Mouse (Mus musculus): ENCODE data around the gene Kmt5a.

Gene Kmt5a

GRCm38 (mm10) chr5:124439447-124440093 is at the start of gene Kmt5a:
TSS of gene Kmt5a (plus strand) at chr5:124439930.
- DNase-seq, result peak; percentile 100

GRCm38 (mm10) chr5:124392412-124392811 is 47.3 kb upstream of the Kmt5a start:
- DNase-seq, result no peak

DNA sequence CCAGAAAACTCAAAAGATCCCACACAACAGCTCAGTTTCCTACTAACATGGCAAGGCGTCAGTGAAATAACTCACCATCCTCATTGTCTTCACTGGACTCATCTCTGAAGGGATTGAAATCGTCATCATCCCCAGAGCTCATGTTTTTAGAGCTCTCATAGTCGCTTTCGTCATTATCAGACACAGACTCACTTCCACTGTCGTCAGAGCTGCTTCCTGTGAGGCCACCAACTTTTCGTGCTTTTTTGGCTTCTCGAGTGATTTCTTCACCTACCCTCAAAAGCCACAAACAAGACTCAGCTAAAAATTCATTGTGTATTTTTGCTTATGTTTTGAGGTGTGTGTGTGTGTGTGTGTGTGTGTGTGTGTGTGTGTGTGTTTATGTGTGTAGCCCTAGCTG is 46.0 kb upstream of the Kmt5a start:
- no peak for DNase-seq

DNA sequence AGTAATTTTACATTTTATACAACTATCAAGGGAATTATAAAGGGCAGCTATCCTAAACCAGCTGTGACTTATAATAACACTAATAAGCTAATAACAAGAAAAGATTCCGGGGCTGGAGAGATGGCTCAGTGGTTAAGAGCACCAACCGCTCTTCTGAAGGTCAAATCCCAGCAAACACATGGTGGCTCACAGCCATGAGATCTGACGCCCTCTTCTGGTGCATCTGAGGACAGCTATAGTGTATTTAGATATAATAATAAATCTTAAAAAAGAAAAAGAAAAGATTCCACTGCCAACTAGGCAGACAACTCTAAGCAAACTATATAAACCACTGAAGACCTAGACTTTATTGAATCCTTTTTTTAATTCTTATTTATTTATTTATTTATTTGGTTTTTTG is 28.9 kb upstream of the Kmt5a start:
- no peak for DNase-seq

DNA sequence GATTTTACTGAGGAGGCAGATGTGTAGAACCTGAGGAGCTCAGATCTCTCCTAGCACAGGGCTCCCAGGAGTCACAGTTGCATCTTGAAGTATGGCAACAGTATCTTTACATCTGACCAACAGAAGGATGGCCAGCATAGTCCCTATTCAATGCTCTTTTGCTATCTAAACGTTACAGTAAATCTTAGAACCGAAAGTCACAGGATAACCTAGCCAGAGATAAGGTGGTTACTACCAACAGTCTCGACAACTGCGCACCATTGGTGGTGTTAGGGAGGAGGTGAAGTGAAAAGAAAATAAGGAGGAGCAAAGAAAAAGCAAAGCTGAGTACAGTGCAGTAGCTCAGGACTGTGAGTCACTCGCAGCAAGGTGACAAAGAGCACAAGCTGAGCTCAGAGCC is 27.6 kb upstream of the Kmt5a start:
- DNase-seq, result no peak

GRCm38 (mm10) chr5:124418903-124419302 is 20.8 kb upstream of the Kmt5a start:
- DNase-seq, result peak; percentile 13

DNA sequence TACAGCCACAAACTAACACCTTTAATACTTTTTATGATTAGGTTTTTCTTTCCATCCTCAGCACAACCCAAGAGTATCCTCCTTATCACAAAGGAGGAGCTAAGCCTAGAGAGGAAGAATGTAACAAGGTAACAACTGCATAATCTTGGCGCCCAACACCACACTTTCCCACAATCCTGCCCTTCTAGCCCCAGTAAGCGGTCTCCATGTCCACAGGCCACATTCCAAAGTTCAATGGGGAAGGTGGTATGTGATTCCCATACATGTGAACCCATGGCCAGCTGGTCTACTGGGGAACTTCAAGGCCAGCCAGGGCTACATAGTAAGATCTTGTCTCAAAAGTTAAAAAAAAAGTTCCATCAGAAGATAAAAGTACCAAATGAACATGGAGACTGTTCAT is 17.9 kb upstream of the Kmt5a start:
- DNase-seq, result peak; percentile 76

DNA sequence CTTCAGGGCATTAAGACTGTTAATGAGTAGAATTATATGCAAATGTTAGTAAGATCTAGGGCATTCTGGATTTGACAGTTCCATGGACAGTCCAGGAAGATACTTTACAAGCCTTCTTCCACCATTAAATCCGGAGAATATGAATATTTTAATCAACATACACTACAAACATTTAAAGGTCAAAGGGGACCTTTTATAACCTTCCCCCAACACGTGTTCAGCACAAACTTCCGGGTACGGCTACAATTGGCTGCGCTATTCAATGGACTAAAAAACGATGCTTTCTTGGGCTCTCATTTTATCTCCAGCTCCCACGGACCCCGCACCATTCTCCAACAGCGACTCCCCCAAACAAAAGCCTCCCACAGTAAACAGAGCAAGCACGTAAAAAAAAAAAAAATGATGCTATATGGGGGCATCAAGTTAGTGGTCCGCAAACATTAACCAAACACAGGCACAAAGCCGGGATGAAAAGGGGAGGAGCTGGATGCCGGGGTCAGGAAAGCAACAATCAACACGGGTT is 15.5 kb upstream of the Kmt5a start:
- DNase-seq, result no peak

DNA sequence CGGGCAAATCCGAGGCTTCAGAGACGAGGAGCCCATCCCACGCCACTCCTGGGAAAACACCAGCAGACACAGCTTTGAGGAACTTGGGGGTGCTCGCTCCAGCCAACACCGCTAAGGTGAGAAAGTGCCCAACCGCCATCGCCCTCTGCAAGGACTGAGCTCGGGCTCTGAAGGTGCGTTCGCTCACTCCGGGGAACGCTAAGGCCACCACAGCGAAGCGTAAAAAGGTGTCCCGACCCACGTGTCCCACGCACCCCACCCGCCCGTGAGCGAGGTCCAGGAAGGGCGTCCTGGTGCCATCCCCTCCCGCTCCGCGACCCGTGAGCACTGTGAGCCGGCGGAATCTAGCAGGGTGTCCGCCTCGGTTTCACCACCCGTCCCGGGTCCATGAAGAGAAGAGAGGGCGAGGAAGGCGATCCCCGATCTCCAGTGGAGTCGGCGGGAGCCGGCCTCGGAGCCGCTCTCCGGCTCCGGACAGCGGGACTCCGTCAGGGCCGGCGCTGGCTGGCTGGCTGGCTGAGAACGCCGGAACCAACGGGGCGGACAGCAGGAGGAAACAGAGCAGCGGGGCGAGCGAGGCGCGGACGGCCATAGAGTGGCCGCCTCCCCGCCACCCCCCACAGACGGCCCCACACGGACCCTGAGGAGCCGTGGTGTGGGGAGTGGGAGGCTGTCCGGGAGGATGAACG is 14.9 kb upstream of the Kmt5a start:
- peak; percentile 95 for DNase-seq

GRCm38 (mm10) chr5:124425412-124426259 is 14.1 kb upstream of the Kmt5a start, which contains the start of gene Sbno1:
TSS of gene Sbno1 (minus strand) at chr5:124426001.
- peak; percentile 100 for DNase-seq

GRCm38 (mm10) chr5:124426475-124427071 is 13.2 kb upstream of the Kmt5a start:
- peak; percentile 89 for DNase-seq

DNA sequence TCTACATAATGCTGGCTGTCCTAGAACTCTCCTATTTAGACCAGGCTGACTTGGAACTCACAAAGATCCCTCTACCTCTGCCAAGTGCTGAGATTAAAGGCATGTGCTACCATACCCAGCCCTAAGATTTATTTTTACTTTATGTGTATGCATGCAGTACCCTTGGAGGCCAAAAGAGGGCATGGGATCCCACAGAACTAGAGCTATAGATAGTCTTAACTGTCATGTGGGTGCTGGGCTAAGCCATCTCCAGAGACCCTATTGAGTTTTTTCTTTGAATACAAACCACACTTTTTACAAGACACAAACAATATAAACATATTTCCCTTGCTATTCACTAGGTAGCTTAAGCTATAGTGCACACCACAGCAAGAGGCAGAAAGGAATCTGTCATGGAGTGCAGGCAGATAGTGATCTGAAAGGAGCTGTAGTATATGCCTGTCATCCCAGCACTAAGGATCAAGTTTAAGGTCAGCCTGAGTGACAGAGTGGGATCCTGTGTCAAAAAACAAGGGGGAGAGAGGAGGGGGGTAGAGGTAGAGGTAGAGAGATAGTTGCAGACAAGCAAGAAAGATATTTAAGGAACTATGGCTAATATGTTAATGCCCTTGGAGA is 7.2 kb upstream of the Kmt5a start:
- peak; percentile 91 for DNase-seq

DNA sequence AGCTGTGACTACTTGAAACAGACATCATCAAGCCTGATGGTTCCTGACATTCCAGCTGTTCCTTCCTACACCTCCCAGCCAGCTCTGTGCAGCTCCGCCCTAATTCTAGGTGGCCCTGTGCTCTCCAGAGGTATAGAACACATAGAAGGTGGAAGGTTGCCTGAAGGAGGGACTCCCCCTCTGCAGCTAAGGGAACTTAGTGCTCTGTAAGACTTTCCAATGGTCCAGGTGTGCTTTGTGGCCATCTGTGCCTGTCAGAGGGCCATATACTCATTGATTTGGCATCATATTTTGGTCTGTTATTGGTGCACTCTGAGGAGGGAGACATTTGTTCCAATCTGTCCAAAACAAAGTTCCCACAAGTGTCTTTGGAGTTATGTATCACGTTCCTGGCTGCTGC is 6.7 kb upstream of the Kmt5a start:
- peak; percentile 87 for DNase-seq

- peak; percentile 94 for DNase-seq
These were observed 1.5 kb upstream of the Kmt5a start for GRCm38 (mm10) chr5:124438229-124438628.

DNA sequence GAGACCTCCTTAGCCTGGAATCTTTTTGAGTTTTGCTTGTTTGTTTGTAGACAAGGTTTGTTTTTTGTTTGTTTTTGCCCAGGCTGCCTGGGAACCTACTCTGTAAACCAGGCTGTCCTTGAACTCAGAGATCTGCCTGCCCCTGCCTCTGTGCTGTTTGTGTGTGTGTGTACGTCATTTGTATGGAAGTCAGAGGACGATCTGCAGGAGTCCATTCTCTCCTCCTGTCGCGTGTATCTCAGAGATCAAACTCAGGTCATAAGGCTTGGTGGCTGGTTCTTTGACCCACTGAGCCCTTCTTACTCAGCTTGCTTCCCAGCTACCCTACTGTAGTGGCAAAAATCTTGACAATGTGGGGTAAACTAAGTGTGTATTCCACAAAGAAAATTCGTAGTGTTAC is 984 bp upstream of the Kmt5a start:
- no peak for DNase-seq

- DNase-seq, result no peak
These were observed 468 bp downstream of the Kmt5a start for GRCm38 (mm10) chr5:124440094-124440701.

DNA sequence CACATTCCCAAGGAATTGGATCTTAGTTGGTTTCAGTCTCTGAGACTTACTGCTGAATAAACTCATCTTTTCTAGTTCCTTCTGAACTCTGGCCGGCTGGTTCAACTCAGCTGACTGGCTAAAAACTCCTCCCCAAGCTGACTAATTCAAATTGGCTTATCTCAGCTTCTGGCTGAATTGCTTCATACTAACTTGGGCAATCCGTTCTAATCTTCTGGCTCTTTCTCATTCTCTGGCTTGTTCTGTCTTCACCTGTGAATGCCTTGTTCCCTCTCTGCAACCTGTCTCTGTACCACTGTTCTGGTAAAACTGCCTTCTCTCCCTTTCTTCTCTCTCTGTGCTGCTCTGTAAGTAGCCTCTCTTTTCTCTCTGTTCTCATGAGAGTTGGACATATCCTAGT is 2.9 kb downstream of the Kmt5a start:
- DNase-seq, result no peak

DNA sequence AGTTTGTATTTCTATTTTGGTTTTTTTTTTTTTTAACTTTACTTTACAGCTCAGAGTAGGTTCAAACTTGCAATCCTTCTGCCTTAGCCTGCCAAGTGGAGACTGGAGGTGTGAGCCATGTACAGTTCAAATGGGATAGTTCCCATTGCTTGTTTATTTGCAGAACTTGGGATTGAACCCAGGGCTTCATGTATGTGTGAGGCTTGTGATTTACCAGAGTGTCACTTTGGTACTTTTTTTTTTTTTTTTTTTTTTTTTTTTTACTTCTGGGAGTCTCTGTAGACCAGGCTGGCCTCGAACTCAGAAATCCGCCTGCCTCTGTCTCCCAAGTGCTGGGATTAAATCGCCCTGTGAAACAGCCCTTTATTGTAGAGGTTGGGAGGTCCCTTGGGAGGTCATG is 4.5 kb downstream of the Kmt5a start:
- DNase-seq, result no peak

GRCm38 (mm10) chr5:124444661-124445561 is 5.2 kb downstream of the Kmt5a start:
- peak; percentile 99 for DNase-seq

GRCm38 (mm10) chr5:124445621-124446293 is 6.0 kb downstream of the Kmt5a start:
- peak; percentile 98 for DNase-seq
